Mouse (Mus musculus) heart, embryonic 14.5 days (tissue): ENCODE results near the gene Chad. TPM values are rescaled to one million over a fixed set of nuclear protein-coding genes. Genes with fewer than 3 reads are reported as not detected.

Experiments used
- polyA plus RNA-seq: library from polyadenylated mRNA; unstranded; fragments of >200 nt; fragmentation: Nextera tagmentation; extraction: Ambion mirVana; gene quantifications from 2 replicates; pipeline ENCODE4 v1.2.1, GENCODE M21; 2014

Chad gene
- polyA plus RNA-seq, 1 experiment from 2014 or later: 0.42 TPM

Other genes starting within 250 kb of the Chad start
- 61.9 and 62.9 TPM in 2 replicates for gene Luc7l3, start 243.1 kb upstream of the Chad start, polyA plus RNA-seq
- 46.1 and 59.2 TPM in 2 replicates for gene Ankrd40, start 237.0 kb upstream of the Chad start, polyA plus RNA-seq
- gene Abcc3, start 172.1 kb upstream of the Chad start, polyA plus RNA-seq: 0.49 and 1.2 TPM in 2 replicates
- gene Cacna1g, start 90.8 kb upstream of the Chad start, polyA plus RNA-seq: 7.7 TPM in 2 replicates
- not detected in 2 replicates for gene Spata20, start 78.9 kb upstream of the Chad start, polyA plus RNA-seq
- gene Epn3, start 65.1 kb upstream of the Chad start, polyA plus RNA-seq: 11.4 TPM in 2 replicates
- gene Mycbpap, start 43.3 kb upstream of the Chad start, polyA plus RNA-seq: 4.7 and 6.6 TPM in 2 replicates
- 5.4 and 6.9 TPM in 2 replicates for gene Rsad1, start 15.8 kb upstream of the Chad start, polyA plus RNA-seq
- 3.9 and 4.0 TPM in 2 replicates for gene Acsf2, start 36.8 kb downstream of the Chad start, polyA plus RNA-seq
- 104 and 110 TPM in 2 replicates for gene Lrrc59, start 64.7 kb downstream of the Chad start, polyA plus RNA-seq
- gene Mrpl27, start 88.7 kb downstream of the Chad start, polyA plus RNA-seq: 131 and 147 TPM in 2 replicates
- gene Eme1, start 88.9 kb downstream of the Chad start, polyA plus RNA-seq: 10.2 and 11.7 TPM in 2 replicates
- gene Xylt2, start 112.5 kb downstream of the Chad start, polyA plus RNA-seq: 10.4 and 13.8 TPM in 2 replicates
- gene Gm11541, start 139.5 kb downstream of the Chad start, polyA plus RNA-seq: not detected in 2 replicates
- gene Cdc34b, start 176.7 kb downstream of the Chad start, polyA plus RNA-seq: 0.18 TPM in 1 of 2 replicates, not detected in the other
- gene Tmem92, start 217.7 kb downstream of the Chad start, polyA plus RNA-seq: not detected in 2 replicates